Mouse (Mus musculus): ENCODE results near the gene Tiam1. TPM values are rescaled to one million over a fixed set of nuclear protein-coding genes. Genes with fewer than 3 reads are reported as not detected.

Gene Tiam1
- polyA plus RNA-seq, 1 experiment from 2014 or later = 23.6 TPM

DNA sequence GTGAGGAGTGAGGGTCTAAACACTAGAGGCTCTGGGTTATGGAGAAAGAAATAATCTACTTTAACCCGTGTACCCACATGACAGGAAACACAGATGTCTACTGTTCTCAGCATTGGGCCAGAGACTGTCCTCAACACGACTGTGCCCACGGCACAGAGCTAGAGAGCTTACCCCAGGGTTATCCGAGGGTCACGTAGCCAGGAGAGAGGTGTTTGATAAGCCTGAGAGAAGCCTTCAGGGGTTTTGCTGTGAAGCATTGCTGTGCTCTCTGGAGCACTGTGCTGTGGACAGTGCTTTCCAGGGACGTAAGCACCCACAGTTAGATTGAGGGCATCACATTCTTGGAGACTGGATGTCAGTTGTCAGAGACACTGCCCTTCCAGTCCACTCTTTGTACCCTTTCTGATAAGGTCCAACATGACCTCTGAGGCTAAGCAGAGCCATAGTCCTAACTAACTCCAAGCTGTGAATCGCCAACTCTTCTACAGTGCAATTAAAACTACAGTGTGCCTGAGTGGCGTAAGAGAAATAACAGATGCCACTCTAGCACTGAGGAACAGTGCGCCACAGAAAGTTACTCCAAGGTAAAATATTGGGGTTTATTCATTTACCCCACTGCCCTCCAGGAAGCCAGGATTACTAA lies 353.7 kb downstream of the Tiam1 start:
- Histone ChIP-seq H3K36me3 (peaks cover 47% of the 10 kb centered on the region), H3K4me1 (no peaks in the 10 kb centered on the region), H3K9me3 (replicated peaks) (no peaks in the 10 kb centered on the region), H3K4me2 (no peak overlapping the region), H3K27me3 (replicated peaks) (no peaks in the 10 kb centered on the region), H3K27ac (replicated peaks) (no peak overlapping the region), H3K9ac (replicated peaks) (no peak overlapping the region), H3K4me3 (replicated peaks) (no peak overlapping the region)
- 87% methylated on average over 9 of the region's 9 CpGs for WGBS
- no peak for ATAC-seq (ENCODE audit: low FRiP score)

DNA sequence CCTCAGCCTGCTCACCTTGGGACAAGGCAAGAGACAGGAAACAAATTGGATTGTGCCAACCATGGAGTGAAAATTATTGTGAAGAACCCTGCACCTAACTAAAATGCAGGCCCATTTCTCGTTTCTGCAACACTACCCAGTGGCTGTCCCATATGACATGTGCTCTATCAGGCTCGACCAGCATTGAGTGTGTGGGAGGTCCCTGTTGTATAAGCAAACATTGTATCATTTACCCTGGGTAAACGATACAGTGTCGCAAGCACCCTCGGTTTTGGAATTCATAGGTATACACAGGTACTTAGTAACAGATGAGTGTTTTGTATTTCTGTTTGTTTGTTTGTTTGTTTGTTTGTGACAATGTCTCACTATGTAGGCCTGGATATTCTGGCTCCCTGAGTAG lies 357.8 kb downstream of the Tiam1 start:
- no peak overlapping the region for H3K4me3 ChIP-seq (replicated peaks)
- no peak for ATAC-seq (ENCODE audit: low FRiP score)
- WGBS = 89% methylated on average over 5 of the region's 5 CpGs
- no peak overlapping the region for H3K9ac ChIP-seq (replicated peaks)
- peaks cover 21% of the 10 kb centered on the region for H3K36me3 ChIP-seq
- no peaks in the 10 kb centered on the region for H3K4me1 ChIP-seq
- no peak overlapping the region for H3K4me2 ChIP-seq
- H3K27ac ChIP-seq (replicated peaks) = no peak overlapping the region
- no peaks in the 10 kb centered on the region for H3K27me3 ChIP-seq (replicated peaks)
- H3K9me3 ChIP-seq (replicated peaks) = no peaks in the 10 kb centered on the region

DNA sequence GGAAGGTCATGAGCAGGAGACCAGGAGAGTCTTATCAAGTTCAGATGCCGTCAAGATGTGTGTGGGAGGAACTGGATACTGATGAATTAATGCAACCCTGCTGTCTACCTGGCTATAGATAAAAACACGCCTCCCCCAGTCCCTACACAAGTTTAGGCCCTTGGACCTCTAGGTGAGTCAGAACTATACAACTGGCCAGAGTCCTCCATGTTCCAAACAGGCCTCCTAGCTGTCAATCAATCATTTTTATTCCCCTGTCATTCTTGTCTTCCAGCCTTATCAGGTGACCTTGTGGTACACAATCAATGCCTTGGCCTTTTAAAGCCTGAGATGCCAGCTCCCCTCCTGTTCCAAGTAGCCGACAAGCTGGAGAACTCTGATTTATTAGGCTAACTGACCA lies 363.9 kb downstream of the Tiam1 start:
- Histone ChIP-seq H3K4me1 (0 out of 2 replicates have a peak, but pooled peaks cover under 1% of the 10 kb centered on the region), H3K36me3 (0 out of 2 replicates have a peak, but pooled peaks cover 4% of the 10 kb centered on the region), H3K27me3 (replicated peaks) (0 out of 2 replicates have a peak, but pooled peaks cover 5% of the 10 kb centered on the region), H3K9me3 (replicated peaks) (no peaks in the 10 kb centered on the region), H3K9ac (replicated peaks) (no peak overlapping the region), H3K4me3 (replicated peaks) (no peak overlapping the region), H3K4me2 (no peak overlapping the region), H3K27ac (replicated peaks) (no peak overlapping the region)
- no peak for ATAC-seq (ENCODE audit: low FRiP score)
- WGBS = 84% methylated on average over 3 of the region's 3 CpGs

DNA sequence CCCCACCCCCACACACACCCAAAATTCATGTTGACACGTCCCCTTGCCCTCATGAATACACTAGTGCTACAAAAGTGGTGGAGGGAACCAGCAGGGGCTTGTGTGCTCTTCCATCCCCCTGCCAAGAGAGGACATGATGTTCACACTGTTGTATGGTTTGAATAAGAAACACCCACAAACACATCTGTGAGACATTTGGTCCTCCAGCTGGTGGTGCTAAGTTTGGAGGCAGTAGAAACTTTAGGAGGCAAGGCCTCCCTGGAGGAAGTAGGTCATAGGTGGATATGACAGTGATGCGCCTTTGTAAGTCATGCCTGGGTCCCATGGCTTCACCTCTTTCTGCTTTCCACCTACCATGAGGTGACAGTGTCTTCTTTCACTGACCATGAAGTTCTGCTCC lies 366.1 kb downstream of the Tiam1 start:
- WGBS = 80% methylated on average over 2 of the region's 2 CpGs
- no peak overlapping the region for H3K27ac ChIP-seq (replicated peaks)

DNA sequence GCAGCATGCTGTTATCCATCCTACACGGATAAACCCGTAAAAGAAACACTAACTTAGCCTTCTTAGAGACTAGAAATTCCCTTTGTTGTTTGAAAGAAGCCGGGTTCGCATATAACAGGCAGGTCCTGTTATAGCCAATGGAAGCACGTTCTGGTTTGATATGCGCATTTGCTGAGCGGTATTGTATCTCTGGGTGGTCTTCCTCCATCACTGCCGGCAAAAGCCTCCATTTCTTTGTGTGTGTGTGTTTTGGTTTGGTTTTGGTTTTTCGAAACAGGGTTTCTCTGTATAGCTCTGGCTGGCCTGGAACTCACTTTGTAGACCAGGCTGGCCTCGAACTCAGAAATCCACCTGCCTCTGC lies 369.0 kb downstream of the Tiam1 start:
- Histone ChIP-seq H3K4me1 (peaks cover 7% of the 10 kb centered on the region; the same call in 1 of the 2 replicates), H3K4me2 (peak overlapping the region; percentile 86), H3K9ac (replicated peaks) (no peak overlapping the region), H3K27ac (replicated peaks) (no peak overlapping the region), H3K9me3 (replicated peaks) (peaks cover 7% of the 10 kb centered on the region), H3K4me3 (replicated peaks) (peak overlapping the region; percentile 41), H3K36me3 (no peaks in the 10 kb centered on the region), H3K27me3 (replicated peaks) (0 out of 2 replicates have a peak, but pooled peaks cover 5% of the 10 kb centered on the region)
- ATAC-seq (ENCODE audit: low FRiP score) = peak; percentile 22; the same call in 1 of the 2 replicates
- 26% methylated on average over 10 of the region's 10 CpGs for WGBS

More for the DNA sequence above, 366.1 kb downstream of the Tiam1 start:
- no peak overlapping the region for H3K9ac ChIP-seq (replicated peaks)
- peaks cover 7% of the 10 kb centered on the region; the same call in 1 of the 2 replicates for H3K4me1 ChIP-seq
- H3K4me3 ChIP-seq (replicated peaks) = no peak overlapping the region
- no peaks in the 10 kb centered on the region for H3K9me3 ChIP-seq (replicated peaks)
- H3K36me3 ChIP-seq = 0 out of 2 replicates have a peak, but pooled peaks cover under 1% of the 10 kb centered on the region
- ATAC-seq (ENCODE audit: low FRiP score) = no peak
- 0 out of 2 replicates have a peak, but pooled peaks cover 5% of the 10 kb centered on the region for H3K27me3 ChIP-seq (replicated peaks)
- H3K4me2 ChIP-seq = no peak overlapping the region

DNA sequence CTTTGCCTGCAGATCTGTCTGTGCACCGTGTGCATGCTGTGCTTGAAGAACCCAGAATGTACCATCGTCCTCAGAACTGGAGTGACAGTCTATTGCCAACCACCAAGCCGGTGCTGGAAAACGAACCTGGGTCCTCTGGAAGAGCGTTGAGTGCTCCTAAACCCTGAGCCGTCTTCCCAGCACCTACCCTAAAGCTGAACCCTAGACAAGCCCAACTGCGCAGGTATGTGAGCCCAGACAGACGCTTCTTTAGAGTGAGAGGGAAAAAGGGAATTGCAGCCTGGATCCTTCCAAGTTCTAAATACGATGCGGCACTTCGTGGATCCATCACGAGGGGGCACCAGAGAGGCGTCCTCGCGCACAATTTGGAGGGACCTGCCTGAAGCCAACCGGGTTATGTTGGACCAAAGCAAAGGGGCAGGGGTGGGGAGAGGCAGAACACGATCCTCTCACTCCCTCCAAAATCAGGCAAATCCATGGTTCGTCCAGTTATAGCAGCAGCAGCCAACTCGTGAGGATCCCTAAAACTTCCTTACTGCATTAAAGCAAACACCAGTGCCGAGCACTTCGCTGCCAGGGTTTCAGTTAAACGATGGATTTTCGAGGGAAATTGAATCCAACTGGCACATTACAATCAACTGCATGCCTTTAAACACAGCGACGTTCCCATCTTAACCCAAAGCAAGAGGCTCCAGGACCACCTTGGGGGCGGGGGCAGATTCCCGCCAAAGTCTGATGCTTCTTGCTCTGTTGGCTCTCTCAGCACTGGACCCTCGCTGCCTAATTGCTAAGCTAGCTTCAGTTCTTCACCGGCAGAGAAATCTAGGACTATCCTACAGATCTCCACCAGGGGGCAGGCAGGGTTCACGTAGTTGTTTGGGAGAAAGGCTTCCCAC lies 369.7 kb downstream of the Tiam1 start:
- 11% methylated on average over 30 of the region's 30 CpGs for WGBS
- peak overlapping the region; percentile 41 for H3K4me3 ChIP-seq (replicated peaks)
- ATAC-seq (ENCODE audit: low FRiP score) = peak; percentile 87
- peak overlapping the region; percentile 56; the same call in 1 of the 2 replicates for H3K9ac ChIP-seq (replicated peaks)
- peaks cover 7% of the 10 kb centered on the region; the same call in 1 of the 2 replicates for H3K4me1 ChIP-seq
- no peaks in the 10 kb centered on the region for H3K36me3 ChIP-seq
- peaks cover 13% of the 10 kb centered on the region for H3K9me3 ChIP-seq (replicated peaks)
- H3K27me3 ChIP-seq (replicated peaks) = 0 out of 2 replicates have a peak, but pooled peaks cover 5% of the 10 kb centered on the region
- H3K27ac ChIP-seq (replicated peaks) = peak overlapping the region; percentile 45; the same call in 1 of the 2 replicates
- H3K4me2 ChIP-seq = peak overlapping the region; percentile 86

DNA sequence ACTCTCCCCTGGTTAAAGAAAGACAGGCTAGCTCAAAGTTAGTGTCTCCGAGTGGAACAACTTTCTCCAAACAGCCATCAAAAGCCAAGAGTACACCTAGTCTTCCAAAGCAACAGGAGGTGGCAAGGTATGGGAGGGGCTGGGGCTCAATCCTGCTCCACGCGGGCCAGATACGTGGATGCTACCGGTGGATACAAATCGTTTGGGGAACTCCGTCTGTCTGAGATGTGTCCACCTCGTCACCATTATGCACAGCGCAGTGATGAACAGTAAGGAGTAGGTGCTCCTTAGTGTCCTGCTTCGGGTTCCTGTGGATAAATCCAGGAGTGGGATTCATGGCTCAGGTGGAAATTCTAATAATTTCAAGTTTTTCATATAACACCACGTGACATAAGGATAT lies 377.6 kb downstream of the Tiam1 start:
- H3K27me3 ChIP-seq (replicated peaks) = no peaks in the 10 kb centered on the region
- 84% methylated on average over 11 of the region's 11 CpGs for WGBS
- H3K36me3 ChIP-seq = no peaks in the 10 kb centered on the region
- H3K4me1 ChIP-seq = peaks cover 6% of the 10 kb centered on the region; the same call in 1 of the 2 replicates
- no peak overlapping the region for H3K4me2 ChIP-seq
- H3K9ac ChIP-seq (replicated peaks) = no peak overlapping the region
- no peak overlapping the region for H3K27ac ChIP-seq (replicated peaks)
- peaks cover 13% of the 10 kb centered on the region for H3K9me3 ChIP-seq (replicated peaks)
- H3K4me3 ChIP-seq (replicated peaks) = no peak overlapping the region
- no peak for ATAC-seq (ENCODE audit: low FRiP score)

DNA sequence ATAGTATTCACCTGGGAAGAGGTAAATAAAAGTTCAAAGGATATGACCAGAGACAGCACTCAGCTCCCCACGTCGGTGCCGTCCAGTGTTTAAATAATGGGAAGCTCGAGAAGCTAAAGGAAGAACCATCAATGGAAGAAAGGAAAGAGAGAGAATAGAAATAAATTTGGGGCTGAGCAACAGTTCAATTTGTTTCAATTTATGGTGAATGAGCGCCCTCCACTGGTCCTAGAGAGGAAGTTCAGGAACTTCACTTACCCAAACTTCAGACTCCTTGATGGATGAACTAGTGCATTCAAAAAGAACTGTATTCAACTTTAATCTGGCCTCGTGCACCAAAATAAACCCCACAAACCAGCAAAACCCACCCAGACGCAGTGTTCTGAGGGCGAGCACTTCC lies 378.1 kb downstream of the Tiam1 start:
- Histone ChIP-seq H3K9me3 (replicated peaks) (peaks cover 13% of the 10 kb centered on the region), H3K4me2 (0 out of 2 replicates have a peak overlapping the region, but pooled peaks have one; percentile 24), H3K27me3 (replicated peaks) (no peaks in the 10 kb centered on the region), H3K36me3 (no peaks in the 10 kb centered on the region), H3K9ac (replicated peaks) (no peak overlapping the region), H3K27ac (replicated peaks) (no peak overlapping the region), H3K4me3 (replicated peaks) (no peak overlapping the region), H3K4me1 (peaks cover 6% of the 10 kb centered on the region; the same call in 1 of the 2 replicates)
- no peak for ATAC-seq (ENCODE audit: low FRiP score)
- 8% methylated on average over 8 of the region's 8 CpGs for WGBS

DNA sequence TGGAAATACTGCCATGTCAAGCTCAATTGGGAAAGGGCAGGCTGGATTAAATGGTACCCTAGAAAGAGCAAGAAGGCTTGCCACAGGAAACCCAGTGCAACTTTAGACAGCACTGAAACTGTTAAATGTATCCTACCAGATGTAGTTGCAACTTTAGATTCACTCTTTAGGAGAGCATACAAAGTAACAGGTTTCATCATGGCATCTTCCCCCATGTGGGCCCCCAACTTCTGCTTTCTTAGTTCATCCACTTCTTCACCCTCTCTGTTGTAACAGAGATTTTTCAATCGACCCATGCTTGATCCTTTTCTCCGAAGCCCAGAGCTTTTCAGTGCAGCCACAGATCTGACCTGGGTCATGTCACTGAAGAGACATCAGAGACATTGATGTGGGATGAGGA lies 379.8 kb downstream of the Tiam1 start:
- H3K4me2 ChIP-seq = no peak overlapping the region
- H3K9ac ChIP-seq (replicated peaks) = no peak overlapping the region
- H3K36me3 ChIP-seq = no peaks in the 10 kb centered on the region
- no peaks in the 10 kb centered on the region for H3K9me3 ChIP-seq (replicated peaks)
- no peak overlapping the region for H3K4me3 ChIP-seq (replicated peaks)
- peaks cover 6% of the 10 kb centered on the region; the same call in 1 of the 2 replicates for H3K4me1 ChIP-seq
- 89% methylated on average over 2 of the region's 2 CpGs for WGBS
- H3K27me3 ChIP-seq (replicated peaks) = no peaks in the 10 kb centered on the region
- ATAC-seq (ENCODE audit: low FRiP score) = no peak
- no peak overlapping the region for H3K27ac ChIP-seq (replicated peaks)

DNA sequence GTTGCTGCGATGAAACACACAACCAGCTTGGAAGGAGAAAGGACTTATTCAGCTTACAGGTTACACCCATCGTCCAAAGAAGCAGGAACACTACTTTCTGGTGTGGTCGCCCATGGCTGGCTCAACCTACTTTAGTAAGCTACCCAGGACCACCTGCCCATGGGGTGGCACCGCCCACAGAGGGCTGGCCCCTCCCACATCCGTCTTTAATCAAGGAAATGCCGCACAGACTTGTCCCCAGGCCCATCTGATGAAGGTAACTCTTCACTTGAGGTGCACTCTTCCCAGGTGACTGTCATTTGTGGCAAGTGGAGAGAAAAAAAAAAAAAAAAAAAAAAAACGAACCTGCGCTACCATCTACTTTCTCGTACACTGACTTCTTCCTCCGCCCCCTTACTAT lies 381.0 kb downstream of the Tiam1 start:
- H3K9ac ChIP-seq (replicated peaks) = no peak overlapping the region
- ATAC-seq (ENCODE audit: low FRiP score) = no peak
- H3K4me1 ChIP-seq = peaks cover 6% of the 10 kb centered on the region; the same call in 1 of the 2 replicates
- no peaks in the 10 kb centered on the region for H3K36me3 ChIP-seq
- 88% methylated on average over 10 of the region's 10 CpGs for WGBS
- H3K27ac ChIP-seq (replicated peaks) = no peak overlapping the region
- no peaks in the 10 kb centered on the region for H3K9me3 ChIP-seq (replicated peaks)
- H3K27me3 ChIP-seq (replicated peaks) = no peaks in the 10 kb centered on the region
- no peak overlapping the region for H3K4me2 ChIP-seq
- H3K4me3 ChIP-seq (replicated peaks) = no peak overlapping the region

DNA sequence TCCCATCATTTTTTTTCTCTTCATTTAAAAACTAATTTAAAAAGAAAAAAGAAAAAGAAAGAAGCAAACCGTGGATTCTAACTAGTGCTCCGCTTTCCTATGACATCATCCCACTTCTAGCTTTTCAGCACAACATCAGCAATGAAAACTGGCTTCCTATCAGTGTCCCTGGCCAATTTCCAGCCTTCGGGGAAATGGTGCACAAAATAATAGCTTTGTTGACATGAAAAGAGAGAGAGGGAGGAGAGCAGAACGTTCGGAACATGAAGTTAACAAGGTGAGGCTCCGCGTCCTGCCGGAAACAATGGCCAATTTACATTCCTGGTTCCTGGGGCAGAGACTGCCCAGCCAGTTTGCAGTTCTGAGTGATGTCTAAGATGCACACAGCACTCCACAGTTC lies 381.5 kb downstream of the Tiam1 start:
- Histone ChIP-seq H3K36me3 (no peaks in the 10 kb centered on the region), H3K27ac (replicated peaks) (no peak overlapping the region), H3K27me3 (replicated peaks) (no peaks in the 10 kb centered on the region), H3K4me2 (no peak overlapping the region), H3K9ac (replicated peaks) (no peak overlapping the region), H3K9me3 (replicated peaks) (no peaks in the 10 kb centered on the region), H3K4me3 (replicated peaks) (no peak overlapping the region), H3K4me1 (peaks cover 6% of the 10 kb centered on the region; the same call in 1 of the 2 replicates)
- 56% methylated on average over 8 of the region's 8 CpGs for WGBS
- ATAC-seq (ENCODE audit: low FRiP score) = no peak
